Comparison of ENCODE assay signal across 14 mouse cellular contexts in genomic region chr6:94165951-94166350, GRCm38 (mm10).
DNase-seq lines count a peak whose midpoint lies in the region; ATAC-seq and TF ChIP-seq lines count a peak whose summit lies in the region.
"Had no signal": no experiment of that assay in that cellular context is flagged by ENCODE, and none has a peak within 500 bp of the region (broad histone marks: within the 10 kb centered on the region; RNA-seq: fewer than 3 reads in every experiment).

No protein-coding gene starts in this region.

- 74% methylated on average over 1 of the region's 1 CpGs for WGBS in liver, postnatal 0 days (ENCODE audit: insufficient replicate concordance)
- 60% methylated on average over 1 of the region's 1 CpGs for WGBS in liver, embryonic 12.5 days (ENCODE audit: insufficient replicate concordance)
- 69% methylated on average over 1 of the region's 1 CpGs for WGBS in heart, embryonic 15.5 days
- WGBS in stomach, postnatal 0 days: 65% methylated on average over 1 of the region's 1 CpGs
- WGBS in hindbrain, embryonic 13.5 days: 91% methylated on average over 1 of the region's 1 CpGs

- intact Hi-C loops in gastrocnemius, adult 2 months (cut with DNase I): no loop called here

- H3K4me1 ChIP-seq in liver, postnatal 0 days (ENCODE audit: insufficient read depth): peaks cover 13% of the 10 kb centered on the region; the same call in 1 of the 2 replicates
- peaks cover 20% of the 10 kb centered on the region for H3K4me1 ChIP-seq in liver, embryonic 12.5 days
- peaks cover 43% of the 10 kb centered on the region for H3K4me1 ChIP-seq in heart, embryonic 15.5 days (replicated peaks)
- peaks cover 11% of the 10 kb centered on the region for H3K4me1 ChIP-seq in stomach, postnatal 0 days (replicated peaks; ENCODE audit: control insufficient read depth, insufficient read depth)
- peaks cover 24% of the 10 kb centered on the region for H3K4me1 ChIP-seq in hindbrain, embryonic 13.5 days (replicated peaks)

- TF ChIP-seq CTCF in gastrocnemius, adult 2 months (IDR thresholded peaks at IDR 0.05): no peak
- no peak for TF ChIP-seq CTCF in liver, postnatal 0 days (IDR thresholded peaks at IDR 0.05; ENCODE audit: low read depth)
- no peak for TF ChIP-seq CTCF in stomach, postnatal 0 days (IDR thresholded peaks at IDR 0.05; ENCODE audit: low read depth)

- H3K4me2 ChIP-seq in liver, postnatal 0 days (ENCODE audit: low read depth, low read length): no peak overlapping the region
- H3K4me2 ChIP-seq in liver, embryonic 12.5 days: no peak overlapping the region
- H3K4me2 ChIP-seq in heart, embryonic 15.5 days: no peak overlapping the region
- no peak overlapping the region for H3K4me2 ChIP-seq in stomach, postnatal 0 days (replicated peaks; ENCODE audit: low read depth)
- H3K4me2 ChIP-seq in hindbrain, embryonic 13.5 days: no peak overlapping the region
- H3K4me2 ChIP-seq: liver, embryonic 11.5 days had no signal

- H3K4me3 ChIP-seq in gastrocnemius, adult 2 months: no peak overlapping the region
- H3K4me3 ChIP-seq in liver, postnatal 0 days (ENCODE audit: low read depth, low read length): no peak overlapping the region
- no peak overlapping the region for H3K4me3 ChIP-seq in liver, embryonic 12.5 days
- H3K4me3 ChIP-seq in heart, embryonic 15.5 days: no peak overlapping the region
- no peak overlapping the region for H3K4me3 ChIP-seq in stomach, postnatal 0 days (ENCODE audit: low read depth, low read length)
- no peak overlapping the region for H3K4me3 ChIP-seq in hindbrain, embryonic 13.5 days
- H3K4me3 ChIP-seq: forebrain, embryonic 10.5 days had no signal

- H3K27ac ChIP-seq in gastrocnemius, adult 2 months: no peak overlapping the region
- H3K27ac ChIP-seq in liver, postnatal 0 days (ENCODE audit: low read depth): no peak overlapping the region
- H3K27ac ChIP-seq in liver, embryonic 12.5 days: no peak overlapping the region
- no peak overlapping the region for H3K27ac ChIP-seq in heart, embryonic 15.5 days
- peak overlapping the region; percentile 58 for H3K27ac ChIP-seq in stomach, postnatal 0 days (replicated peaks)
- H3K27ac ChIP-seq in hindbrain, embryonic 13.5 days: no peak overlapping the region
- H3K27ac ChIP-seq: forebrain, embryonic 10.5 days had no signal

- 0 out of 2 replicates have a peak, but pooled peaks have one; percentile 28 for ATAC-seq in liver, postnatal 0 days
- no peak for ATAC-seq in liver, embryonic 12.5 days
- 0 out of 2 replicates have a peak, but pooled peaks have one; percentile 15 for ATAC-seq in heart, embryonic 15.5 days (replicated peaks; ENCODE audit: insufficient number of reproducible peaks, insufficient read depth, low FRiP score, low read depth)
- ATAC-seq in stomach, postnatal 0 days (ENCODE audit: low FRiP score, low TSS enrichment): 0 out of 2 replicates have a peak, but pooled peaks have one; percentile 16
- no peak for ATAC-seq in hindbrain, embryonic 13.5 days (ENCODE audit: low FRiP score)

- no peaks in the 10 kb centered on the region for H3K36me3 ChIP-seq in liver, postnatal 0 days (replicated peaks; ENCODE audit: insufficient read depth, low read length)
- H3K36me3 ChIP-seq in liver, embryonic 12.5 days: no peaks in the 10 kb centered on the region
- H3K36me3 ChIP-seq in heart, embryonic 15.5 days: no peaks in the 10 kb centered on the region
- no peaks in the 10 kb centered on the region for H3K36me3 ChIP-seq in stomach, postnatal 0 days (ENCODE audit: control insufficient read depth, insufficient read depth, low read length)
- no peaks in the 10 kb centered on the region for H3K36me3 ChIP-seq in hindbrain, embryonic 13.5 days
- H3K36me3 ChIP-seq: forebrain, embryonic 10.5 days had no signal

- no peak for TF ChIP-seq EP300 in liver, postnatal 0 days (IDR thresholded peaks at IDR 0.05; ENCODE audit: low read depth)
- TF ChIP-seq EP300 in stomach, postnatal 0 days (optimal IDR thresholded peaks at IDR 0.05): no peak

- H3K27me3 ChIP-seq in liver, postnatal 0 days (ENCODE audit: insufficient read depth, low read length): no peaks in the 10 kb centered on the region
- peaks cover 14% of the 10 kb centered on the region; the same call in 1 of the 2 replicates for H3K27me3 ChIP-seq in liver, embryonic 12.5 days (replicated peaks)
- H3K27me3 ChIP-seq in heart, embryonic 15.5 days: no peaks in the 10 kb centered on the region
- H3K27me3 ChIP-seq in stomach, postnatal 0 days (ENCODE audit: control insufficient read depth, insufficient read depth, low read length): no peaks in the 10 kb centered on the region
- H3K27me3 ChIP-seq in hindbrain, embryonic 13.5 days: no peaks in the 10 kb centered on the region

- no peaks in the 10 kb centered on the region for H3K9me3 ChIP-seq in liver, postnatal 0 days (ENCODE audit: low read length)
- no peaks in the 10 kb centered on the region for H3K9me3 ChIP-seq in liver, embryonic 12.5 days (replicated peaks)
- no peaks in the 10 kb centered on the region for H3K9me3 ChIP-seq in heart, embryonic 15.5 days (replicated peaks)
- no peaks in the 10 kb centered on the region for H3K9me3 ChIP-seq in stomach, postnatal 0 days (ENCODE audit: control insufficient read depth, low read length)
- no peaks in the 10 kb centered on the region for H3K9me3 ChIP-seq in hindbrain, embryonic 13.5 days
- H3K9me3 ChIP-seq: forebrain, embryonic 10.5 days had no signal

- peak; percentile 22 for DNase-seq in gastrocnemius, adult 2 months
- DNase-seq in gastrocnemius, postnatal 10 days: no peak
- DNase-seq in liver, postnatal 0 days: no peak
- no peak for DNase-seq in stomach, postnatal 0 days (ENCODE audit: low spot score)
- DNase-seq in testis, postnatal 10 days (ENCODE audit: low spot score): no peak
- DNase-seq: cerebellum, adult 11-12 months; embryo, embryonic 11 days; midbrain, embryonic 14.5 days; thymus, adult 2 months had no signal

- H3K9ac ChIP-seq in liver, postnatal 0 days (replicated peaks): no peak overlapping the region
- no peak overlapping the region for H3K9ac ChIP-seq in liver, embryonic 12.5 days
- no peak overlapping the region for H3K9ac ChIP-seq in heart, embryonic 15.5 days
- H3K9ac ChIP-seq in stomach, postnatal 0 days (ENCODE audit: low read length): no peak overlapping the region
- no peak overlapping the region for H3K9ac ChIP-seq in hindbrain, embryonic 13.5 days

Comparison
In these comparisons a context has a peak if more than half of its experiments do, and no peak if none do; other contexts are left out.
1. ATAC-seq: peak in liver, postnatal 0 days (single experiment), heart, embryonic 15.5 days (single experiment) and stomach, postnatal 0 days (single experiment); none in liver, embryonic 12.5 days (single experiment) and hindbrain, embryonic 13.5 days (single experiment).